Mouse (Mus musculus): ENCODE measurements at regions not wholly inside any gene's neighbourhood (a gene's known extent, or its start where the extent isn't known, plus 50 kb on each side); places are given as distances from the start of the nearest gene placed in this dataset.

- TF ChIP-seq POLR2A (IDR thresholded peaks at IDR 0.05; ENCODE audit: borderline replicate concordance, extremely low read depth, low read depth, low read length) (no peak), CTCF (IDR thresholded peaks at IDR 0.05; ENCODE audit: insufficient read depth, low read length) (no peak)
- 75% methylated on average over 8 of the region's 8 CpGs for WGBS
Measured at GRCm38 (mm10) chr6:135636648-135637047, 274.3 kb downstream of the Emp1 start.

GRCm38 (mm10) chr6:135642711-135643110, 280.4 kb downstream of the Emp1 start:
- WGBS = 79% methylated on average over 5 of the region's 5 CpGs
- Histone ChIP-seq H3K4me1 (ENCODE audit: control insufficient read depth, insufficient read depth, low read length) (no peaks in the 10 kb centered on the region), H3K4me3 (replicated peaks; ENCODE audit: extremely low read depth, low read depth, low read length) (no peak overlapping the region)
- DNase-seq = no peak
- TF ChIP-seq CTCF (IDR thresholded peaks at IDR 0.05; ENCODE audit: insufficient read depth, low read length) = no peak
- TF ChIP-seq POLR2A (IDR thresholded peaks at IDR 0.05; ENCODE audit: borderline replicate concordance, extremely low read depth, low read depth, low read length) = no peak

More at GRCm38 (mm10) chr6:135636648-135637047, 274.3 kb downstream of the Emp1 start:
- DNase-seq = no peak
- Histone ChIP-seq H3K4me1 (ENCODE audit: control insufficient read depth, insufficient read depth, low read length) (no peaks in the 10 kb centered on the region), H3K4me3 (replicated peaks; ENCODE audit: extremely low read depth, low read depth, low read length) (no peak overlapping the region)

GRCm38 (mm10) chr6:135646177-135646576, 283.8 kb downstream of the Emp1 start:
- DNase-seq = no peak
- WGBS = 64% methylated on average over 1 of the region's 1 CpGs
- TF ChIP-seq POLR2A (IDR thresholded peaks at IDR 0.05; ENCODE audit: borderline replicate concordance, extremely low read depth, low read depth, low read length) = no peak
- TF ChIP-seq CTCF (IDR thresholded peaks at IDR 0.05; ENCODE audit: insufficient read depth, low read length) = no peak
- no peak overlapping the region for H3K4me3 ChIP-seq (replicated peaks; ENCODE audit: extremely low read depth, low read depth, low read length)
- no peaks in the 10 kb centered on the region for H3K4me1 ChIP-seq (ENCODE audit: control insufficient read depth, insufficient read depth, low read length)

GRCm38 (mm10) chr6:135653002-135653401, 290.7 kb downstream of the Emp1 start:
- Histone ChIP-seq H3K4me3 (replicated peaks; ENCODE audit: extremely low read depth, low read depth, low read length) (no peak overlapping the region), H3K4me1 (ENCODE audit: control insufficient read depth, insufficient read depth, low read length) (no peaks in the 10 kb centered on the region)
- DNase-seq = no peak
- TF ChIP-seq CTCF (IDR thresholded peaks at IDR 0.05; ENCODE audit: insufficient read depth, low read length) (no peak), POLR2A (IDR thresholded peaks at IDR 0.05; ENCODE audit: borderline replicate concordance, extremely low read depth, low read depth, low read length) (no peak)
- 78% methylated on average over 3 of the region's 3 CpGs for WGBS

- no peak overlapping the region for H3K4me3 ChIP-seq (replicated peaks; ENCODE audit: extremely low read depth, low read depth, low read length)
- DNase-seq = no peak
- no peaks in the 10 kb centered on the region for H3K4me1 ChIP-seq (ENCODE audit: control insufficient read depth, insufficient read depth, low read length)
- TF ChIP-seq CTCF (IDR thresholded peaks at IDR 0.05; ENCODE audit: insufficient read depth, low read length) = no peak
- 88% methylated on average over 3 of the region's 3 CpGs for WGBS
Measured at GRCm38 (mm10) chr6:135662386-135662785, 300.0 kb downstream of the Emp1 start.

- DNase-seq = no peak
- Histone ChIP-seq H3K4me1 (ENCODE audit: control insufficient read depth, insufficient read depth, low read length) (no peaks in the 10 kb centered on the region), H3K4me3 (replicated peaks; ENCODE audit: extremely low read depth, low read depth, low read length) (no peak overlapping the region)
- TF ChIP-seq POLR2A (IDR thresholded peaks at IDR 0.05; ENCODE audit: borderline replicate concordance, extremely low read depth, low read depth, low read length) = no peak
- TF ChIP-seq CTCF (IDR thresholded peaks at IDR 0.05; ENCODE audit: insufficient read depth, low read length) = no peak
- 77% methylated on average over 4 of the region's 4 CpGs for WGBS
Measured at GRCm38 (mm10) chr6:135662801-135663537, 300.6 kb downstream of the Emp1 start.
